Mouse (Mus musculus) layer of hippocampus, postnatal 36 days (tissue): ENCODE results near the gene Ebi3. TPM values are rescaled to one million over a fixed set of nuclear protein-coding genes. Genes with fewer than 3 reads are reported as not detected.
A peak's percentile ranks its signal among the peaks of the same experiment; 100 is the strongest.
"Not testable (repeated sequence)": the region's sequence is repeated elsewhere in the genome, so short reads cannot be mapped to it uniquely, and the experiment has no call there.

Experiments
- DNase-seq, 2 experiments: peaks; one replicate each; pipeline ENCODE4 v3.0.0; 2022
- total RNA-seq, 2 experiments: library from RNA; stranded (reverse); gene quantifications; 2 replicates each; pipeline ENCODE4 v1.2.3; 2021

Ebi3 gene
- 1 to 10 TPM; 1.1 to 1.2 TPM for total RNA-seq

DNA sequence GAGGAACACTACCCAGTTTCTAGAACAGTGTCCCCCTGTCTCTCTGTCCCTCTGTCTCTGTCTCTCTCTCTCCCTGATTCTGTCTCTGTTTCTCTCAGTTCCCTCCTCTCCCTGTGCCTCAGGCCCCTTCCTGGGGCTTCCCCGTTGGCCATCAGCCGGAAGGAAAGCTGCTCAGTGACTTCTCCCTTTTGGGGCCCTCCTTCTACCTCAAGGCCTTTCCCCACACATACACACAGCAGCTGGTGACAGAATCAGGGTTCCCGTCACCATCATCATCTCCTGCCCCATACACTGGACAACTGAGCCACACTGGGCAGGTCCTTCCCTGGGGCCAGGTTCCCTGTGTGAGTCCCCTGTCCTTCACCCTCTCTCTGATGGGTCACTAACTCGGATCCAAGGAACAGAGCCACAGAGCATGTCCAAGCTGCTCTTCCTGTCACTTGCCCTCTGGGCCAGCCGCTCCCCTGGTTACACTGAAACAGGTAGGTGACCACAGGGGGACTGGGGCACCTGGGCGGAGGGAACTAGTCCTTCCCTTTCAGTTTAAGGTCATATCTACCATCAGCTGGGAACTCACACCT lies at the start of gene Ebi3:
TSS of gene Ebi3 (plus strand) at position 194 of the 581 bp plus-strand sequence.
- no peak for DNase-seq

- DNase-seq: no peak
These were observed 49.4 kb upstream of the Ebi3 start for GRCm38 (mm10) chr17:55903087-55903486.

- no peak for DNase-seq
These were observed 48.8 kb upstream of the Ebi3 start for GRCm38 (mm10) chr17:55903687-55904086.

DNA sequence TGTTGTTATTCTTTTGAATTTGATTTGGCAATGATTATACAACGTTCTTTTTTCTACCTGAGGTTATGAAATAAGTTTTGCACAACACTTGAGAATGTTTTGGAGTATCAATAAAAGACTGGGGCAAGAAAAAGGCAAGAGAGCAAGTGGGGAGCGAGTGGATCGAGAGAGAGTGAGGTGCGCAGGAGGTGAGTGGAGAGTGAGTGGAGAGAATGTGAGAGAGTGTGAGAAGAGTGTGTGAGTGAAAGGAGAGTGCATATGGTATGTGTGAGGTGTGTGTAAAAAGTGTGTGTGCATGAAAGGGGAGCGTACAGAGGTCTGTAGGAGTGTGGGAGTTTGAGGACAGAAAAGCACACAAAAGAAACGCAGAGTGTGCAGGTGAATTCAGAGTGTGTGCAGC lies 48.3 kb upstream of the Ebi3 start:
- no peak for DNase-seq

GRCm38 (mm10) chr17:55906669-55907068 lies 45.8 kb upstream of the Ebi3 start:
- no peak for DNase-seq

DNA sequence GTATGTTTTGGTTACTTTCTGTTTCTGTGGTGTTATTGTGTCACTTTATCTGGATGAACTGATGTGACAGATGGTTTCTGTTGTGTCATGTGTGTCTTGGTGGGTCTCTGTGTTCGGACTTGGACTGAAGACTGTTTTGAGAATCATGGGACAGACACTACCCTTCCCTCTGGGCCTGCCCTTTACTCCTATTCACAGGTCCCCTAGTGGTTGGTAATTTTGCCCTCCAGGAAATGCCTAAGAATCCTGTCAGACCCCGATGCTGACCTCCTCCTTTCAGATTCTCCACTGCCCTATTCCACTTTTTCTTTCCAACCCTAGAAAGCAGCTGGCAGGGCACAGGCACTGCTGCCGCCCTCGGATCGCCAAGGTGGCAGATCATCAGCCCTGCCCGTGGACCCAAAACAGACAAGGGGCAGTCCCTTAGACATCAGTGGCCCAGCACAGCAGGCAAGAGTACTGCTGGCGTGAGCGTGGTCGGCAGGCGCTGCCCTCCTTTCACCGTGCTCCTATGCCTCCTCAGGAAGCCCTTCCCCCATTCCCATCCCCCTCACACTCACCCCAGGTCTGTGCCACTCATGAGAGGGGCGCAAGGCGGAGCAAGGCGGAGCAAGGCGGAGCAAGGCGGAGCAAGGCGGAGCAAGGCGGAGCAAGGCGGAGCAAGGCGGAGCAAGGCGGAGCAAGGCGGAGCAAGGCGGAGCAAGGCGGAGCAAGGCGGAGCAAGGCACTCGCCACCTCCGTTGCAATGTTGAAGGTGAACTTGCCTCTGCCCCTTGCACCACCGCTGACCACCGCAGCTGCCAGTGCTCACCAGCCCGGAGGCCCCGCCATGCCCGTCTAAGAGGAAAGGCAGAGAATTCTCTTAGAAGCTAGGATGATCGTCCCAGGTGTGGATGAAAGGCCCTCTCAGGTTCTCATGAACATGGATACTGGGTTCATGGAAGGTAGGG lies 20.6 kb upstream of the Ebi3 start:
- peak; percentile 47 to 56 for DNase-seq

DNA sequence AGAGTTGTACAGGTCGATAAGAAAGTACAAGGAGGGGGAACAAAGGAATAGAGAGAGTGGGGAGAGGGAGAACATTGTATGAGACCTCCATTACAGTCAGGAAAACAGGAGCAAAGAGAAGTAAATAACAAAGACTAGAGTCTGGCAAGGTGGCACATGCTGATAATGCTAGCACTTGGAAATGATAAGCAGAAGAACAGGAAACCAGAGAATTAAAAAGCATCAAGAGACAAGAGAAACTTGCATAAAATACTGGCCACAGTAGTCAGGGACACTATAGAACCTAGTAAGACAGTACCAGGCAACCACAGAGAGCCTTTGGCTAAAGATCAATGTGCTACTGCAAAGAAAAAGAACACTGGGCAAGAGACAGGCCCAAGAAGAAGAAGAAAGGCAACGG lies 19.8 kb upstream of the Ebi3 start:
- DNase-seq: no peak

DNA sequence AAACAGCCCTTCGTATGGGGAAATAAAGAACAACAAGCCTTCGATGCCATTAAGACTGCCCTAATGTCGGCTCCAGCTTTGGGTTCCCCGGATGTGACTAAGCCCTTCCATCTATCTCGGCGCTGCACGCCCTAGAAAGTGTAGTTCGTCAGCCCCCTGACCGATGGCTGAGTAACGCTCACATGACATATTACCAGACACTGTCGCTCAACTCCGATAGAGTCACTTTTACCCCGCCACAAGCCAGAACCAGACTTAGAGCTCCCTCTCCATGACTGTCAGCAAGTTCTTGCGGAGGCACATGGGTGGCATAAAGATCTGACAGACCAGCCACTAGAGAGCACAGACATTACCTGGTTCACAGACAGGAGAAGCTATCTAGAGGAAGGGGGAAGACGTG lies 19.2 kb upstream of the Ebi3 start:
- no peak for DNase-seq

GRCm38 (mm10) chr17:55944387-55944865 lies 8.0 kb upstream of the Ebi3 start:
- not testable (repeated sequence) for DNase-seq

DNA sequence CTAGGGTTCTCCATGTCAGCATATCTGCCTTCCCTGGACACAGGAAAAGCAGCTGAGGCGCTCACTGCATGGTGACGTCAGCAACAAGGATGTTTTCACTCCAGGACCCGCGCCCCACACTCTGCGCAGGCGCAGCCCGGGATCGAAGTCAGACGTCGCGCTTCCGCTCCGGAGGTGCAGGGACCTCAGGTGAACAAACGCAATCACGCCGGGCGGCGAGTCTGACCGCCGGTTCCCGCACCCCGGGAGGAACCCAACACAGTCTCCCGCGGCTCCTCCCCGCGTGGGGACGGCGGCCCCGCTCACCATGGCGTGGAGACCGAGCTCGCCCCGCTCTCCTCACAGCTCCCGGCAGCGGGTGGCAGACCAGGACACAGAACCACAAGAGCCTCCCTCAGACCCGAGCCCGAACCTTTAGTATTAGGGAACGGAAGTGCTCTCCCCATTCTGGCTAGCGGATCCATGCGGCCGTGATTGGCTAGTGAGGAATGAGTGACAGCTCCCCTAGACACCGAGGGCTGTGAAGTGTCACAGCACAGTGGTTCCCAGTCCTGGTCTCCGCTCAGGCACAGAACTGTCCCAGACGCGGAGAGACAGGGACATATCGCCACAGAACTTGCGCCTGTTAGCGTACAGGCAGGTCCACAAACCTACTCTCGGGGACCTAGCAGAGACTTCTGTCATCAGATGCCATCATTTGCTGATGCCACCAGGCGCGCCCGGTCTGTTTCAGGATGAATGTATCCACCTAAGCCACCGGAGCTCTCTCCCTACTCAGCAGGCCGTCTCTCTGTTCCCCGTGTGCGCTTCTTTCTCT lies 7.4 kb upstream of the Ebi3 start:
- peak; percentile 92 to 93 for DNase-seq

DNA sequence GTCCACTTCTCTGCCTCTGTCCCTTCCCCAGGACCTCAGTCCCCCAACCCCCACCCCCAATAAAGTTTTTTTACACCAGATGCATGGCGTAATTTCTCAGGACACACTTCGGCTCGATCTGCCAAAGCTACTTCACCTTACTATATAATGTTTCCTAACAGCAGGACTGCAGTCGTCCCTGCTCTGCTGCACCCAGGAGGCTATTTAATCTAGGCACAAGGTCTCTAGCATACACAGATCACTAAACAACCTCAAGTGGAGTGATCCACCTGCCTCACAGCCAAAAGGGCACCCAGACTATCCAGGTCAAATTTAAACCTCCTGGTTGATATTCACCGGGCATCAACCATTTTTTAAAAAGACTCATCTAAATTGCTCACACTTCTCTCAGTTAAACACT lies 6.7 kb upstream of the Ebi3 start:
- DNase-seq: no peak

- DNase-seq: no peak
These were observed 3.8 kb upstream of the Ebi3 start for GRCm38 (mm10) chr17:55948647-55949046.

DNA sequence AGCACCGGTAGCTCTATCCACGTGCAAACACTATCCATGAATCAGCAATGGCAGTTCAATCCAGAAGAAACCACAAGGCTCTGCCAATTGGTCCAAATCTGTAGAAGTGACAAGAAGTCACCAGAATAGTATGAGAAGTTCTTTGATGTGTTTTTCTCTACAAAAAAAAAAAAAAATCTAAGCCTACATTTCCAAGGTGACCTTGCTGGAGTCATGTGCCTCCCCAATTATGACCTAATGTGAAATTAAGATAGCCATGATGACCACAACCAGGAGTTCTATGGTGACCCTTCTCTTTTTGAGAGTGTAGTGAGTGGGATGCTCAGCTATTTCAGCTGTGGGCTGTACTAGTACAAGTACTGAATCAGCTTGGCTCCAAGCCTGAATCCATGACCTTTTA lies 3.0 kb upstream of the Ebi3 start, which contains the start of gene Zfp119b:
TSS of gene Zfp119b (minus strand) at position 101 of the 400 bp plus-strand sequence.
- no peak for DNase-seq

DNA sequence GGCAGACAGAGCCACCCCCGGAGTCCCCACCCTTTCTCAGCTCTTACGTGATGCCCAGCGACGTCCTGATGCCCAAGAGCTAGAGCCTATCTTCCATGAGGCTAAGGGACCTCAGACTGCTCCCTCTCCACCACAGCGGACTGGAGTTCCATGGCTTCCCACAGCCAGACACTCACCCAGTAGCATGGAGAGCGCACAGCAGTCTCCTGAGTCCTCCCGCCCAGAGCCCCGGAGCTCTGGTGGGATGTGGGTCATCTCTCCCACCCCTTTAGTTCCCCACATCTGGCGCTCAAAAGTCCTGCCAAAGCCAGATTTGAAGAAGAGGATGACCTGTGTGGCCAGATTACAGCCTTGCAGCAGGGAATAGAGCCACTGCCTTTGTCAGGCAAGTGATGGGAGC lies 1.8 kb upstream of the Ebi3 start:
- no peak for DNase-seq

GRCm38 (mm10) chr17:55952041-55952440 lies 399 bp upstream of the Ebi3 start:
- no peak for DNase-seq

DNA sequence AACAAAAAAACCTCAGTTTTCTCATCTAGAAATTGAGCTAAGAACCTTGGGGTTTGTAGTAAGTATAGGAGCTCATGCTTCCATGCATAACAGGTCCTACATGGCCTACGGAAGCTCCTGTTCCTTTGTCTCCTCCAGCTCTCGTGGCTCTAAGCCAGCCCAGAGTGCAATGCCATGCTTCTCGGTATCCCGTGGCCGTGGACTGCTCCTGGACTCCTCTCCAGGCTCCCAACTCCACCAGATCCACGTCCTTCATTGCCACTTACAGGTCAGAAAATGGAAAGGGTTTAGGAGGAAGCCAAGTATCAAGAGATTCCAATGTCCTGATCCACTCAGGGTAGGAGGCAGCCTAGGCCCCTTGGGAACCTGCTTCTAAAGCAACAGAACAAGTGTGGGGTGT lies 1.3 kb downstream of the Ebi3 start:
- DNase-seq: no peak

GRCm38 (mm10) chr17:55954229-55954628 lies 1.8 kb downstream of the Ebi3 start:
- DNase-seq: no peak

DNA sequence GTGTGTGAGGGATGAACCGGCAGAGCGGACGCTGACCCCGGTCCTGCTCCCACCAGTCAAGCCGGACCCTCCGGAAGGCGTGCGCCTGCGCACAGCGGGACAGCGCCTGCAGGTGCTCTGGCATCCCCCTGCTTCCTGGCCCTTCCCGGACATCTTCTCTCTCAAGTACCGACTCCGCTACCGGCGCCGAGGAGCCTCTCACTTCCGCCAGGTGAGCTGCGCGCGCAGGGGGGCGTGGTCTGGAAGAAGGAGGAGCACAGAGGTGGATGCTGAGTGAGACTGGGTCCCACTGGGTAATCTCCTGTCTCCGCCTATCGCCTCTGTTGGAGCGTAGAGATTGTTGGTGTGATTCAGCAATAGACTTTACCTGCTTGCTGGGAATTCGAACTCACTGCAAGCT lies 3.7 kb downstream of the Ebi3 start:
- peak; percentile 60 to 70 for DNase-seq

GRCm38 (mm10) chr17:55956591-55956990 lies 4.2 kb downstream of the Ebi3 start:
- peak in 1 of 2 experiments; percentile 12 for DNase-seq

DNA sequence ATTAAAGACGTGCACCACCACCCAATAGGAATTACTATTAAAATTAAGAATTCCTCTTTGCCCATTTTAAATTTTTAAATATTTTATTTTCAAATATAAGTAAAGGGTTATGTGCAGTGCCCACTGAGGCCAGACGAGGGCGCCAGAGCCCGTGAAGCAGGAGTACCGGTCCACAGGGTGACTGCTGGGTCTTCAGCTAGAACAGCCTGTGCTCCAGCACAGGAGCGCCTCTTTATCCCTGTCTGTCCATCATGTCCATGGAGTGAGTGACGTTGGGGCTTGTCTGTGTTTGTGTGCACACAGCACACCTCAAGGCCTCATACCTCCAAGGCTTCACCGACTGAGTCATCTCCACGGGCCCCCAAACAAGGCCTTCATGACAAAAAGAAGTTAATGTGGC lies 4.7 kb downstream of the Ebi3 start:
- DNase-seq: peak; percentile 60 to 71

DNA sequence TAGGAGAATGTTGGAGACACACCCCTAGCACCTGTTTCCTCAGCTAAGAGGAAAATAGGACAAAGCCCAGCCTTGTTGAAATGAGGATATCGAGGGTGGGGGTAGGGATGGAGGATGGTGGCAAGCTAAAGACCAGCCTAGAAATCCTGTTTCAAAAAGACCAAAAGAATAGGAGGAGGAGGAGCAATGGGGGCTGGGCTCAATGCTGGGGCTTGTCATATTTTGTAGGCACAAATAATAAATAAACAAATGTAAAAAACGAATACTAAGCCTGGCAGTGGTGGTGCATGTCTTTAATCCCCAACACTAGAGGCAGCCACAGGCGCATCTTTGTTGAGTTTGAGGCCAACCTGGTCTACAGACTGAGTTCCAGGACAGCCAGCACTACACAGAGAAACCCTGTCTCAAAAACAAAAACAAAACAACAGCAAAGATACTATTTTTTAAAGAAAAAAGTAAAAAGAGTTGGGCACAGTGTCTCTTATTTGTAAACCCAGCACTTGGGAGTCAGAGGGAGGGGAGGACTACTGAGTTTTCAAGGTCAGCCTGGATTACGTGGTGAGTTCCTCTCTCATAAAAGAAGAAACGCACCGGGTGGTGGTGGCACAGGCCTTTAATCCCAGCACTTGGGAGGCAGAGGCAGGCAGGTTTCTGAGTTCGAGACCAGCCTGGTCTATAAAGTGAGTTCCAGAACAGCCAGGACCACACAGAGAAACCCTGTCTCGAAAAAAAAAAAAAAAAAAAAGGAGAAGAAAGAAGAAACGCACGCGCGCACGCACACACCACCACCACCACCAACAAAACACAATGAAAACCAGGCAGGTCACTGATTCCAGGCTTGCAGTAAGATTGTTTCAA lies 5.5 kb downstream of the Ebi3 start:
- DNase-seq: no peak

- DNase-seq: no peak
These were observed 6.1 kb downstream of the Ebi3 start for GRCm38 (mm10) chr17:55958584-55958886.
